28 mouse cellular contexts compared by ENCODE assay signal in the genomic region with DNA sequence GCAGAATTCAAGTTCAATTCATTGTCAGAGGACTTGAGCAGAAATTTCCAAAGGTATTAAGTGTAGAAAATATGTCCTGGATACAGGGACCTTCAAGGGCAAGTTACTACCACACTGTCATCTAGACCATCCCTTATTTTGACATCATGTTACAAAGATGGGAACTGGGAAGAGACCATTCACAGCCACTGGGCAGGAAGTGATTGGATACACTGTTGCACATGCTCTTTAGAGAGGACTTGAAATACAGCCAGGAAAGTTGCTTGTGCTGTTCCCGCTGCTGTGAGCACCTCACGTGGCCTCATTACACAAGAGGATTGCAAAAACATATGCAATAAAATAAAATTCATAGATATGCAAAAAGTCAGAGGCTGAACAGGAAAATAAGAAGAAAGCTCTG.
DNase-seq lines count a peak whose midpoint lies in the region; ATAC-seq and TF ChIP-seq lines count a peak whose summit lies in the region.
"Had no signal": no experiment of that assay in that cellular context is flagged by ENCODE, and none has a peak within 500 bp of the region (broad histone marks: within the 10 kb centered on the region; RNA-seq: fewer than 3 reads in every experiment).

No protein-coding gene starts in this region.

- no peaks in the 10 kb centered on the region for H3K9me3 ChIP-seq in intestine, postnatal 0 days (ENCODE audit: control insufficient read depth)
- H3K9me3 ChIP-seq in intestine, embryonic 15.5 days = no peaks in the 10 kb centered on the region
- no peaks in the 10 kb centered on the region for H3K9me3 ChIP-seq in liver, embryonic 12.5 days (replicated peaks)
- H3K9me3 ChIP-seq: forebrain, embryonic 12.5 days; hindbrain, embryonic 15.5 days; limb, embryonic 12.5 days; midbrain, embryonic 15.5 days; neural tube, embryonic 13.5 days had no signal

- no peak overlapping the region for H3K4me3 ChIP-seq in intestine, postnatal 0 days (ENCODE audit: low read depth, low read length)
- H3K4me3 ChIP-seq in intestine, embryonic 15.5 days (replicated peaks) = no peak overlapping the region
- H3K4me3 ChIP-seq in liver, embryonic 12.5 days = no peak overlapping the region
- H3K4me3 ChIP-seq: forebrain, embryonic 12.5 days; hindbrain, embryonic 15.5 days; layer of hippocampus, adult 2 months; limb, embryonic 12.5 days; midbrain, embryonic 15.5 days; neural tube, embryonic 13.5 days had no signal

- no peaks in the 10 kb centered on the region for H3K4me1 ChIP-seq in intestine, postnatal 0 days (replicated peaks; ENCODE audit: control insufficient read depth, insufficient read depth, low read length)
- 0 out of 2 replicates have a peak, but pooled peaks cover 2% of the 10 kb centered on the region for H3K4me1 ChIP-seq in intestine, embryonic 15.5 days (replicated peaks)
- peaks cover 5% of the 10 kb centered on the region; the same call in 1 of the 2 replicates for H3K4me1 ChIP-seq in liver, embryonic 12.5 days
- H3K4me1 ChIP-seq: hindbrain, embryonic 15.5 days; limb, embryonic 12.5 days had no signal

- H3K27ac ChIP-seq in intestine, postnatal 0 days (ENCODE audit: low read depth, low read length) = no peak overlapping the region
- H3K27ac ChIP-seq in intestine, embryonic 15.5 days = no peak overlapping the region
- no peak overlapping the region for H3K27ac ChIP-seq in liver, embryonic 12.5 days
- H3K27ac ChIP-seq: forebrain, embryonic 12.5 days; hindbrain, embryonic 15.5 days; layer of hippocampus, adult 2 months; limb, embryonic 12.5 days; midbrain, embryonic 15.5 days; neural tube, embryonic 13.5 days had no signal

- H3K9ac ChIP-seq in intestine, postnatal 0 days (ENCODE audit: low read depth, low read length) = no peak overlapping the region
- H3K9ac ChIP-seq in intestine, embryonic 15.5 days = no peak overlapping the region
- H3K9ac ChIP-seq in liver, embryonic 12.5 days = no peak overlapping the region
- H3K9ac ChIP-seq: forebrain, embryonic 12.5 days; hindbrain, embryonic 15.5 days; limb, embryonic 12.5 days; midbrain, embryonic 15.5 days; neural tube, embryonic 13.5 days had no signal

- H3K4me2 ChIP-seq in intestine, postnatal 0 days (replicated peaks; ENCODE audit: low read depth) = no peak overlapping the region
- no peak overlapping the region for H3K4me2 ChIP-seq in intestine, embryonic 15.5 days (replicated peaks)
- no peak overlapping the region for H3K4me2 ChIP-seq in liver, embryonic 12.5 days
- H3K4me2 ChIP-seq: forebrain, embryonic 12.5 days; hindbrain, embryonic 15.5 days; limb, embryonic 12.5 days; liver, embryonic 11.5 days; midbrain, embryonic 15.5 days; neural tube, embryonic 13.5 days had no signal

- ATAC-seq in intestine, postnatal 0 days = peak; percentile 45; the same call in 1 of the 2 replicates
- no peak for ATAC-seq in intestine, embryonic 15.5 days
- no peak for ATAC-seq in liver, embryonic 12.5 days
- ATAC-seq: activated CD4-positive, CD25-positive, alpha-beta regulatory T cell, adult 4 months; intestine, embryonic 16.5 days; midbrain, embryonic 15.5 days had no signal

- no peaks in the 10 kb centered on the region for H3K36me3 ChIP-seq in intestine, postnatal 0 days (ENCODE audit: control insufficient read depth, insufficient read depth)
- no peaks in the 10 kb centered on the region for H3K36me3 ChIP-seq in intestine, embryonic 15.5 days
- no peaks in the 10 kb centered on the region for H3K36me3 ChIP-seq in liver, embryonic 12.5 days
- H3K36me3 ChIP-seq: forebrain, embryonic 12.5 days; G1E; hindbrain, embryonic 15.5 days; limb, embryonic 12.5 days; midbrain, embryonic 15.5 days; neural tube, embryonic 13.5 days had no signal

- 36% methylated on average over 2 of the region's 2 CpGs for WGBS in intestine, postnatal 0 days
- WGBS in intestine, embryonic 15.5 days = 56% methylated on average over 2 of the region's 2 CpGs
- WGBS in liver, embryonic 12.5 days (ENCODE audit: insufficient replicate concordance) = 87% methylated on average over 2 of the region's 2 CpGs

- DNase-seq in cerebellum, postnatal 14 days = peak; percentile 37 to 56
- DNase-seq in cerebellum, postnatal 4 days (ENCODE audit: low spot score in 2 of 2) = no peak
- peak; percentile 13 for DNase-seq in fat pad, adult 2 months (ENCODE audit: extremely low read depth, low read depth, low spot score)
- no peak for DNase-seq in layer of hippocampus, adult 9-10 months (ENCODE audit: low spot score)
- DNase-seq: adrenal gland, postnatal 10 days; B cell, adult 2 months; heart, postnatal 4 days; layer of hippocampus, postnatal 36 days; lung, adult 18-20 months; lung, postnatal 10 days; retina, postnatal 1 day; right cerebral cortex, postnatal 25 days; spleen, adult 18-20 months; thymus, postnatal 25 days had no signal

- no peaks in the 10 kb centered on the region for H3K27me3 ChIP-seq in intestine, postnatal 0 days (replicated peaks; ENCODE audit: control insufficient read depth, insufficient read depth, low read length)
- no peaks in the 10 kb centered on the region for H3K27me3 ChIP-seq in intestine, embryonic 15.5 days (replicated peaks)
- no peaks in the 10 kb centered on the region for H3K27me3 ChIP-seq in liver, embryonic 12.5 days (replicated peaks)
- H3K27me3 ChIP-seq: CH12.LX; forebrain, embryonic 12.5 days; hindbrain, embryonic 15.5 days; limb, embryonic 12.5 days; midbrain, embryonic 15.5 days; neural tube, embryonic 13.5 days had no signal

- no peak for TF ChIP-seq CTCF in intestine, postnatal 0 days (IDR thresholded peaks at IDR 0.05; ENCODE audit: low read depth)

Comparison
In these comparisons a context has a peak if more than half of its experiments do, and no peak if none do; other contexts are left out.
1. DNase-seq: peak in cerebellum, postnatal 14 days (2 of 2) and fat pad, adult 2 months (single experiment); none in cerebellum, postnatal 4 days (0 of 2) and layer of hippocampus, adult 9-10 months (single experiment).